Mouse (Mus musculus): ENCODE measurements around the gene Olfr378.

Olfr378 gene

DNA sequence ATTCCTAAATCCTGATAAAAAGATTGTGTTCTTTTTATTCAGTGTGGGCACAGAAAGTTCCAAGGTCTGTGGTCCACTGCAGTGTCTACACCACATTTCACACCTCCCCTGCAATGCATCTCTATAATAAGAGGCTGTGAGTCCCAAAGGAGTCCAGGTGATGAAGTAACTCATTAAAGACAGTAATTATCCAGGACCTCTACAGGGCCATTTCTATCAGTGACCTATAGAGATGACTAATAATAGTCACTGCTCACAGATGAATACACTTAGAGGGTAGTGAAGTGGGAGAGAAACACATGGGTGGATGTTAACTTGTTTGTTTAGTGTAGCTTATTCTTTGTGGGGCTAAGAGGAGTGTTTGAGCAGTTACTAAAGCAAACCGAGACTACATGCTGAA lies at the start of gene Olfr378:
TSS of gene Olfr378 (minus strand) at position 101 of the 400 bp plus-strand sequence.
- in situ Hi-C loops (cut with MboI; ENCODE audit: low sequenced_read_pairs) = no loop called here

DNA sequence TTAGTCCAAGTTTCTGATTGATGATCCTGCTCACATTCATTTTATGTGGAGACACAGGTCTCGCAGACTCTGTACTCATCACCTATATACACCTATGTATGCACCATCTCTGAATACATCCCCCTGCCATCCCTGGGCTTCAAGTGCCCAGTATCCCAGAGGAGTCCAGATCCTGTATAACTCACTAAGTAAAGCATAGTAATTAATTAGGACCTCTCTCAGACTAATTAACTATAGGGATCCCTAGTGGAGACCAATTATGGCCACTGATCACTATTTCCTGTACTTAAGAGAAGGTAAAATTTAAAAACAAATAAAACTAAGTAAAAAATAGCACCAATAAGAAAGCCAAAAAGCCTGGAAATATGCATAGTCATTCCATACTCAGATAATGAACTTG lies 29.1 kb upstream of the Olfr378 start, which contains the start of gene Olfr380:
TSS of gene Olfr380 (minus strand) at position 101 of the 400 bp plus-strand sequence.
- in situ Hi-C loops (cut with MboI; ENCODE audit: low sequenced_read_pairs) = no loop called here

DNA sequence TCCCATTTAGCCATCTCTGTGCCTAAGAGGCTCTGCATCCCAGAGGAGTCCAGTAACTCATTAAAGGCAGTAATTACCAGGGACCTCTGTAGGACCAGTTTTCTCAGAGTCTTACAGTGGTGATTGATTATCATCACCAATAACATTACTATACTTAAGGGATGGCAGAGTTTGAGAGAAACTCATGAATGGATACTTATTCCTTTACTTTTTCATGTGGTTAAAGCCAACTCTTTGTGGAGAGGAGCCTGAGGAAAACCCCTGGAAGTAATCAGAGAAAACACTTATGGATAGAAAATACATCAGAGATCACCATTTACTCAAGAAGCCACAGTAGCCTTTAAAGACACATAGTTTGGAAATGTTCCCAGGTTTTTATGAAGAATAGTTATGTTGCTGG lies 28.8 kb downstream of the Olfr378 start, which contains the start of gene Olfr1:
TSS of gene Olfr1 (minus strand) at position 101 of the 400 bp plus-strand sequence.
- in situ Hi-C loops (cut with MboI; ENCODE audit: low sequenced_read_pairs) = no loop called here

DNA sequence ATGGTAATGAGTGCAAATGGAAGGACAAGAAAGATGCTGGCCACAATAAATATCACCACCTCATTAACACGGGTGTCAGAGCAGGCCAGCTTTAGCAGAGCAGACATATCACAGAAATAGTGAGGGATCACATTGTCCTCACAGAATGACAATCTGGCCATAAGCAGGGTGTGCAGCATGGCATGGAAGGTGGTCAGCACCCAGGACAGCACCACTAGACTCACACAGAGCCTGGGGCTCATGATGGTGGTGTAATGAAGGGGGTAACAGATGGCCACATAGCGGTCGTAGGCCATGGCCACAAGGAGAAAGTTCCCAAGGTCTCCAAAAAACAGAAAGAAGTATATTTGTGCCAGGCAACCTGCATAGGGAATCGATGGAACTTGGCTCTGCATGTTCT lies 32.9 kb downstream of the Olfr378 start:
- in situ Hi-C loops (cut with MboI; ENCODE audit: low sequenced_read_pairs) = no loop called here

Data from CH12F3 (cell line).